Mouse (Mus musculus) embryonic facial prominence, embryonic 12.5 days (tissue): ENCODE results near the gene Mal. TPM values are rescaled to one million over a fixed set of nuclear protein-coding genes. Genes with fewer than 3 reads are reported as not detected.
"Not testable (repeated sequence)": the region's sequence is repeated elsewhere in the genome, so short reads cannot be mapped to it uniquely, and the experiment has no call there.

Source experiments
- ATAC-seq: fragments of 200-750 bp; cut with Nextera tagmentation; 2 replicates; pipeline ENCODE4 v1.8.0; 2017; ENCODE audit not compliant: insufficient number of reproducible peaks, insufficient read depth, low FRiP score, low TSS enrichment
- H3K27ac ChIP-seq: fragments of 300-500 bp; sonication (generic); 2 replicates; pipeline ENCODE4 v1.5.1; 2016; ENCODE audit warnings: mild to moderate bottlenecking
- H3K27me3 ChIP-seq: fragments of 300-500 bp; sonication (generic); 2 replicates; pipeline ENCODE4 v1.6.1; 2016; ENCODE audit warnings: mild to moderate bottlenecking, moderate library complexity
- H3K36me3 ChIP-seq: fragments of 300-500 bp; sonication (generic); 2 replicates; pipeline ENCODE4 v1.6.1; 2016; ENCODE audit warnings: mild to moderate bottlenecking
- H3K4me1 ChIP-seq: fragments of 300-500 bp; sonication (generic); 2 replicates; pipeline ENCODE4 v1.6.1; 2016
- H3K4me2 ChIP-seq: fragments of 300-500 bp; sonication (generic); replicated peaks from 2 replicates; pipeline ENCODE4 v1.6.1; 2016; ENCODE audit warnings: mild to moderate bottlenecking, moderate library complexity
- H3K4me3 ChIP-seq: fragments of 300-500 bp; sonication (generic); 2 replicates; pipeline ENCODE4 v1.5.1; 2016; ENCODE audit warnings: mild to moderate bottlenecking
- H3K9ac ChIP-seq: fragments of 300-500 bp; sonication (generic); 2 replicates; pipeline ENCODE4 v1.6.1; 2016; ENCODE audit warnings: mild to moderate bottlenecking, moderate library complexity
- H3K9me3 ChIP-seq: fragments of 300-500 bp; sonication (generic); 2 replicates; pipeline ENCODE4 v1.6.1; 2016; ENCODE audit warnings: mild to moderate bottlenecking, moderate library complexity
- WGBS: fragments of 180-500 bp; shearing (Covaris S2); methylation state at CpG from one replicate; pipeline ENCODE4 v1.1.7; 2016; 5-methylcytosine and 5-hydroxymethylcytosine counted together
- polyA plus RNA-seq: library from polyadenylated mRNA; unstranded; fragments of >200 nt; fragmentation: Nextera tagmentation; extraction: Ambion mirVana; gene quantifications from 2 replicates; pipeline ENCODE4 v1.2.1, GENCODE M21; 2016

Gene Mal
- polyA plus RNA-seq, 1 experiment from 2014 or later, result 0.43 TPM

DNA sequence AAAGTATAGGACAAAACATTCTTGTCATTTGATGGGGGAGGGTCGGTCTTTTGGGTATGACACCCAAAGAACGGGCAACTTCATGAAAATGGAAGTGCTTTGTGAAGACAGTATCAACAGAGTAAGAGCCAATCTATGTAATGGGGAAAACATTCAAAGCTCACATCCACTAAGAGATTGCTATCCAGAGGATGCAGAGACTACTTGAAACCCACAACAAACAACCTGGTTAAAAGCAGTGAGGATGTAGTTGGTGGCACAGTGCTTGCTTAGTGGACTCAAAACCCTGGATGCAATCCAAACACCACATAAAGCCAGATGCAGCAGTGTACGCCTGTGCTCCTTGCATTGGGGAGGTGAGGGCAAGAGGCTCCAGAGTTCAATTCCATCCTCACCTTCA is 37.2 kb downstream of the Mal start:
- Histone ChIP-seq H3K4me2 (no peak overlapping the region), H3K27me3 (no peaks in the 10 kb centered on the region), H3K36me3 (no peaks in the 10 kb centered on the region), H3K4me1 (no peaks in the 10 kb centered on the region), H3K9ac (no peak overlapping the region), H3K9me3 (no peaks in the 10 kb centered on the region), H3K27ac (no peak overlapping the region), H3K4me3 (no peak overlapping the region)
- WGBS, result 82% methylated on average over 3 of the region's 3 CpGs
- ATAC-seq, result no peak

DNA sequence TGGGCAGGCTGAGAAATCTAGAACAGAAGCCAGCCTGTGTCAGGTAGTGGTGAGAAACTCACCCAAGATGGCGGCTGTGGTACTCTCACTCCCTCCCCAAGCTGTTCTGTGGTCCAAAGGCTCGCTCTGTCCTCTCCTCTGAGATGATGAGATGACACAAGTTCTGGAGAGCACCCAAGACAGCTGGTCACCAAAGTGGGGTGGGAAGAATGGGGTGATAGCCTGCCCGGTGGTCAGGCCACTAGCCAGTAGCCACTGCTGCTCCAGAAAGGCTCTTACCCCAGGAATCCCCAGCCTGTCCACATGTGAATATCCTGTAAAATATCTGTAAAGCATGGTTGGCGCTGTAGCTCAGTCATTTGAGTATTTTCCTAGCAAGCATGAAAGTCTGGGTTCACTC is 44.2 kb downstream of the Mal start:
- Histone ChIP-seq H3K36me3 (no peaks in the 10 kb centered on the region), H3K27me3 (no peaks in the 10 kb centered on the region), H3K4me3 (no peak overlapping the region), H3K4me2 (no peak overlapping the region), H3K27ac (no peak overlapping the region), H3K9ac (no peak overlapping the region), H3K9me3 (no peaks in the 10 kb centered on the region), H3K4me1 (peaks cover 12% of the 10 kb centered on the region)
- ATAC-seq, result no peak
- 88% methylated on average over 4 of the region's 4 CpGs for WGBS

DNA sequence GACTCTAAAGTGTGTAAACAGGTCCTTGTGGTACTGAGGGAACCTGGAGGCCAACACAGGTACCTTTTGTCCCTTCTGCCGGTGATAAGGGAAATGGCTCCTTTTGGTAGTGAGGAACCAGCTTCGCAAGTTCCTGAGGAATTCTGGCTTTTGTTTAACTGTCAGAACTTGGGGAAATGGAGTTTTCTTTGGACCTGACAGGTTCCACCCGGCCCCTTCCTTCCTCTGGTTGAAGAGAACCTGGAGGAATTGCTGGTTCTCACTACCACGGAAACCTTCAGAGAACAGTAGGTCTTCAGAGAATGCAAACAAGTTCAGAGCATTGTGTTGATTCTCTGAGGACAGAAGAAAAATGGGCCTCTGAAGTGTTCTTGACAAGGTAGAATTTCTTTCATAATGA is 45.1 kb downstream of the Mal start:
- Histone ChIP-seq H3K9ac (no peak overlapping the region), H3K4me3 (no peak overlapping the region), H3K9me3 (no peaks in the 10 kb centered on the region), H3K4me2 (no peak overlapping the region), H3K27me3 (no peaks in the 10 kb centered on the region), H3K4me1 (peaks cover 12% of the 10 kb centered on the region), H3K27ac (no peak overlapping the region), H3K36me3 (0 out of 2 replicates have a peak, but pooled peaks cover under 1% of the 10 kb centered on the region)
- ATAC-seq, result no peak
- 82% methylated on average over 4 of the region's 4 CpGs for WGBS

DNA sequence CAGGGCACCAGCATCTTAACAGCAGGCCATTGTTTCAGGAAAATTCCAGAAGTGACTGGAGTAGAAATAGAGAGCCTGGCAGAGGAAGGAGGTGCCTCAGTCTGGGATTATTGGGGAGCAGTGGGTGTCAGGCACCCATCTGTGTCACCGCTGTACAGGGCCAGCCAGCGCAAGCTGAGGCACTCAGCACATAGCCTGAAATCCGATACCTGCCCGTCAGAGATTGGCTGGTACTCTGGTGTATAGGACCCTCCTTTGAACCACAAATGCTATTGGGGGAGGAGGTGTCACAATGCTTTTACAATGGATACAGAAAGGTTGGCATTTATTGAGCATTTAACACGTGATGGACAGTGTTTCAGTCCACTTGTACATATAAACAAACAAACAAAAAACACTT is 47.5 kb downstream of the Mal start:
- Histone ChIP-seq H3K4me2 (no peak overlapping the region), H3K4me3 (no peak overlapping the region), H3K36me3 (peaks cover 25% of the 10 kb centered on the region), H3K9me3 (no peaks in the 10 kb centered on the region), H3K27ac (no peak overlapping the region), H3K4me1 (peaks cover 12% of the 10 kb centered on the region), H3K9ac (no peak overlapping the region), H3K27me3 (no peaks in the 10 kb centered on the region)
- WGBS, result 5% methylated on average over 5 of the region's 5 CpGs
- ATAC-seq, result peak; percentile 71; the same call in 1 of the 2 replicates

DNA sequence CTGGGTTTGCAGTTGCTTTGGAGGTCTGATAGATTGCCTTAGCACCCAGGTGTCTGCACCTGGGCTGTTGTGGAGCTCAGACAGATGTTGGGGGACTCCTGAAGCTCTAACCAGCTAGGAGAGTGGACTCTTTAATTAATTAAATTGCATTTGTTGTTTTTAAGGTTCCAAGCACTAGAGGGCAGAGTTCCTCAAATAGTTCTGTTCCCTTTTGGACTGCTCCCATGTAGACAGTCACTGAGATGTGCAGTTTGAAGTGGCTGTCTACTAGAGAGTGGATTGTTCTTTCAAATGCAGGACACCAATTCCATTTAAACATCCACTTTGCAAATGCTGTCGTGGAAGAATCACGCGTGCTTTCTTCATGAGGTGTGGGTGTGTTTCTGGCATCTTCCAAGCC is 48.3 kb downstream of the Mal start:
- Histone ChIP-seq H3K9ac (no peak overlapping the region), H3K27ac (no peak overlapping the region), H3K27me3 (no peaks in the 10 kb centered on the region), H3K9me3 (no peaks in the 10 kb centered on the region), H3K4me1 (peaks cover 12% of the 10 kb centered on the region), H3K36me3 (peaks cover 26% of the 10 kb centered on the region), H3K4me3 (no peak overlapping the region), H3K4me2 (no peak overlapping the region)
- no peak for ATAC-seq
- WGBS, result 47% methylated on average over 3 of the region's 3 CpGs

DNA sequence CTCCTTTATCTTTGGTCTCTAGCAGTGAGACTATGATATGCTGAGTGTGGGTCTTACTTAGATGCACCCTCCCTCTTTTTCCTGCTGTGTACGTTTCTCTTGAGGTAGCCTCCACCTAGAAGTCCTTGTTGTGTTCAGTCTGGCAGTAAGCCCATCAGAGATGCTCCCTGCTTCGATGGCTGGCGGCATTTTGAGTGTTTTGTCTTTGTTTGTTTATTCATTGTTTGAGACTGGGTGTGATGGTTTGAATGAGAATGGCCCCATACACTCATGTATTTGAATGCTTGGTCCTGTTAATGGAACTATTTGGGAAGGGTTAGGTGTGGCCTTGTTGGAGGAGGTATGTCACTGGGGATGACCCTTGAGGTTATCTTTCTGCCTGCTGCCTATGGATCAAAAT is 51.3 kb downstream of the Mal start:
- Histone ChIP-seq H3K27me3 (no peaks in the 10 kb centered on the region), H3K27ac (no peak overlapping the region), H3K36me3 (peaks cover 51% of the 10 kb centered on the region), H3K4me2 (no peak overlapping the region), H3K4me1 (peaks cover 12% of the 10 kb centered on the region), H3K9me3 (no peaks in the 10 kb centered on the region), H3K9ac (no peak overlapping the region), H3K4me3 (no peak overlapping the region)
- 92% methylated on average over 3 of the region's 3 CpGs for WGBS
- no peak for ATAC-seq

DNA sequence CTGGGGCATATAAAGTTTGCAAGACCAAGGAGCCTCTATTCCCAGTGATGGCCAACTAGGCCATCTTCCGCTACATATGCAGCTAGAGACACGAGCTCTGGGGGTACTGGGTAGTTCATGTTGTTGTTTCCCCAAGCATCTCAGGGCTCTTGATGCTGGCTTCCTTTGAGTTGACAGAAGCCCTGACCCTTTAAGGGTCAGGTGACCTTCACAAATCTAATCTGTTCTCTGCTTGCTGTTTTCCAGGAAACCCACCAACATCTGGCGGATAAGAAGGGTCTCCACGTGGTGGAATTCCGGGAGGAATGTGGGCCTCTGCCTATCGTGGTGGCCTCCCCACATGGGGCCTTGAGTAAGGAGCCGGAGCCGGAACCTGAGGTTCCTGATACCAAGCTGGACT is 53.1 kb downstream of the Mal start:
- not testable (repeated sequence) for H3K9ac ChIP-seq, ATAC-seq, H3K9me3 ChIP-seq, H3K4me3 ChIP-seq, H3K4me1 ChIP-seq, H3K4me2 ChIP-seq, H3K27ac ChIP-seq, H3K27me3 ChIP-seq
- peaks cover 68% of the 10 kb centered on the region for H3K36me3 ChIP-seq
- WGBS, result 77% methylated on average over 6 of the region's 8 CpGs

DNA sequence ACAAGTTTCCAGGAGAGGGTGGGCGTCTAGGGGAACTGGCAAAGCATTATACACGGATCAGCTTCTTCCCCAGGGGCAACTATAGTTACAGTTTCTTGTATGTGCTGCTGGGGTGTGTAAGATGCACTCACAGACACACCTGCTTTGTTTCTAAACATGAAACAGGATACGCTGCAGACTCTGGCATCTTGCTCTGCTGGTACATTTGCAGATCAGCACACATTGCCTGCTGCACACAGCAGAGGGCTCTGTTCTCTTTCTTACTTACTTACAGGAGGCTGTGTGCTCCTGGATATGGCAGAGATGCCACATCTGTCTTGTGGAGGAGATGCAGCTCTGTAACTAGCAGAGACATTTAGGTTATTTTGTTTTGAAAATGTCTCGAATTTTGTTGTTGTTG is 65.7 kb downstream of the Mal start:
- ATAC-seq, result no peak
- H3K4me2 ChIP-seq, result no peak overlapping the region
- WGBS, result 62% methylated on average over 4 of the region's 4 CpGs
- H3K27ac ChIP-seq, result no peak overlapping the region
- peaks cover 30% of the 10 kb centered on the region for H3K36me3 ChIP-seq
- no peaks in the 10 kb centered on the region for H3K27me3 ChIP-seq
- no peak overlapping the region for H3K9ac ChIP-seq
- H3K4me1 ChIP-seq, result peaks cover 17% of the 10 kb centered on the region
- H3K4me3 ChIP-seq, result no peak overlapping the region
- H3K9me3 ChIP-seq, result no peaks in the 10 kb centered on the region

DNA sequence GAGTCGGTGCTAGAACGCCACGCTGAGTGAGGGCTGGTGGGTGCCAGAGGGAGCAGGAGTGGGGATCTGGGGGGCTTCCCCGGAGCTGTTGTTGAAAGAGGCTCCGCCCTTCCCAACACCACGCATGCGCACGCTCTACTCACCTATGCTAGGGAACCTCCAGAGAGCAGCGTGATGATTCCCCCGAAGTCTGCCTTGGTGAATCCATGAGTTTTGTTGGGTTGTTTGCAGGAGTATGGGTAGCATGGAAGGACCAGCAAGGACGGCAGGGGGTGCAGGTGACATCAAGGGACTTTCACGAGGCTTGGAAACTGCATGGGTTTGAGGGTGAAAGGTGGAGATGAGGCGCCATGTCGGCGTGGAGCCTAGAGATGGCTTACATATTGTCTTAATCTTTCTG is 66.3 kb downstream of the Mal start:
- no peak overlapping the region for H3K4me2 ChIP-seq
- WGBS, result 78% methylated on average over 15 of the region's 15 CpGs
- H3K9me3 ChIP-seq, result no peaks in the 10 kb centered on the region
- no peak overlapping the region for H3K9ac ChIP-seq
- peaks cover 17% of the 10 kb centered on the region for H3K4me1 ChIP-seq
- no peak for ATAC-seq
- H3K4me3 ChIP-seq, result no peak overlapping the region
- no peaks in the 10 kb centered on the region for H3K27me3 ChIP-seq
- H3K36me3 ChIP-seq, result peaks cover 24% of the 10 kb centered on the region
- no peak overlapping the region for H3K27ac ChIP-seq

DNA sequence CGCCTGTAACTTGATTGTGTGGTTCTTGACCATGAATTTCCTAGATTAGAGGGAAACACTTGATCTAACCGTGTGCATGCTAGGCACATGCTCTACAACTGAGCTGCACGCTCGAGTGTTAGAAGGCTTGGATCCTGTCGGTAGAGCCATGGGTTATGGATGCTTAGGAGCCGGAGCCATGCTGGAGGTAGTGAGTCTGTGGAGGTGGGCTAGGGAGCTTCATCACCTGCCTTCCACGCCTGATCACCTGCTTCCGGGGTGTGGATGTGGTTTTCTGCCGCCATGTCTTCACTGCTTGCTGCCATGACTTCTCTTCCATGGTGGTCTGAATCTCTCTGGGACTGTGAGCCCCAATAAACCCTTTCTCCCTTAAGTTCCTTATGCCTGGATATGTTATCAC is 67.6 kb downstream of the Mal start:
- Histone ChIP-seq H3K9ac (no peak overlapping the region), H3K4me3 (no peak overlapping the region), H3K27me3 (no peaks in the 10 kb centered on the region), H3K27ac (no peak overlapping the region), H3K36me3 (peaks cover 13% of the 10 kb centered on the region), H3K9me3 (no peaks in the 10 kb centered on the region), H3K4me1 (peaks cover 22% of the 10 kb centered on the region), H3K4me2 (no peak overlapping the region)
- no peak for ATAC-seq
- WGBS, result 92% methylated on average over 9 of the region's 9 CpGs

DNA sequence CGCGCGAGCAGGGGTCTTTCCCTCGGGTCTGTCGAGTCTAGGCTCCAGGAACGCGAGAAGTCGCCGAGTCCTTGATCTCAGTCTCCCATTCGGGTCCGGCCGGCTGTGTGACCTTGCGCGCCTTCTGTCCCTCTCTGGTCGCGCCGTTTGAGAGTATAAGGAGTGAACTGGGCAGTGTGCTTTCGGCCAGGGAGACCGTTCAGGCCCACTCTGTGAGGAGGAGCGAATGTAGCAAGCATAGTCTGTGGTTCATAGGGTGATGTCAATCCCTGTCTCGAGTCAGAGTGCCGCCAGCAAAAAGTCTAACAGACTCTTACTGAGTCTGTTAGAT is 69.0 kb downstream of the Mal start:
- no peak; the same call in 1 of the 2 replicates for ATAC-seq
- under 1% methylated on average over 22 of the region's 22 CpGs for WGBS

DNA sequence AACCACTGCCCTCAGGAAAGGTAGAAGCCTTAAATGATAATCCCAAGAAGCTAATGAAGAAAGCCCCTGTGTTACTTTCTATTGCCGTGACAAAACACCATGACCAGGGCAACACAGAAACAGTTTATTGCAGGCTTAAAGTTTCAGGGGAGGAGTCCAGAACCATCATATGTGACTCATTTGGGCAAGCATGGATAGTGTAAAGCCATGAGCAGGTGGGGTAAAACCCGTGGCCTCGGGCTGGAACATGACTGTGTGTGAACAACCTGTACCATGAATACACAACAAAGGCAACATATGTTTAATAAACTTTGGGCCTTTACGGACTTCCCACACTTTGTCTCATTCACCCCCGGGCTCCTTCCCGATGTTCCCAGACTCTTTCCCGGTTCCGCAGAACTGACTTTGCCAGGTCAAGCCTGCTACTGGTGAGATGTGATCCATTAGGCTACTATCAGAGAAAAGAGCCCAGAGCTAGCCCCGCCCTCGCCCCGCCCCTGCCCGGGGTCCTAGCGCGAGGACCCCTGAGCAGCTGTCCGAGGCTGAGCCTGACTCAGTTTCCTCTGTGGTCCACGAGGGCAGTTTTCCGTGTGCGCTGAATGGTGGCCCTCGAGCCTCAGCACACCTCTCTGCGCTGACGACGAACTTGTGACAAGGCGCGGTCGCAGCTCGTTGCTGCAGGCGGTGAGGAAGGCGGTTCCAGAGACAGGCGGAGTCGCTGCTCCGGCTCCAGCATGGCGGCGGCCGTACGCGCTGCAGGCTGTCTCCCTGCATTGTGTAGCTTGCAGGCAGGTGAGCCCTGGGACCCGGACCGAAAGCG is 69.6 kb downstream of the Mal start, which contains the start of the genes Zfp661 and Mrps5:
Gene Zfp661 (minus strand): TSS at position 401 of the 820 bp plus-strand sequence.
Gene Mrps5 (plus strand): TSS at position 529 of the 820 bp plus-strand sequence.
- Histone ChIP-seq H3K9ac (peak within 1 kb of the TSS; percentile 80), H3K4me3 (peak within 1 kb of the TSS; percentile 94), H3K27ac (peak within 1 kb of the TSS; percentile 82), H3K27me3 (no peaks in the 10 kb centered on the region), H3K4me2 (peak within 1 kb of the TSS; percentile 77), H3K36me3 (no peaks in the 10 kb centered on the region), H3K4me1 (peaks cover 29% of the 10 kb centered on the region), H3K9me3 (no peaks in the 10 kb centered on the region)
- ATAC-seq, result peak; percentile 65
- WGBS, result 4% methylated on average over 39 of the region's 39 CpGs

More for the DNA sequence above, 69.0 kb downstream of the Mal start:
- peaks cover 29% of the 10 kb centered on the region for H3K4me1 ChIP-seq
- H3K27ac ChIP-seq, result peak overlapping the region; percentile 82
- peak overlapping the region; percentile 94 for H3K4me3 ChIP-seq
- peaks cover under 1% of the 10 kb centered on the region; the same call in 1 of the 2 replicates for H3K36me3 ChIP-seq
- peak overlapping the region; percentile 77 for H3K4me2 ChIP-seq
- peak overlapping the region; percentile 80 for H3K9ac ChIP-seq
- no peaks in the 10 kb centered on the region for H3K27me3 ChIP-seq
- H3K9me3 ChIP-seq, result no peaks in the 10 kb centered on the region
